Mouse (Mus musculus) small intestine, adult 2 months (tissue): Measurements from ENCODE around the gene Sgpp2. TPM values are rescaled to one million over a fixed set of nuclear protein-coding genes. Genes with fewer than 3 reads are reported as not detected.

Source experiments
- H3K27ac ChIP-seq: fragments of 200-500 bp; 2 replicates; pipeline ENCODE4 v1.5.1; 2012; ENCODE audit warnings: low read depth, low read length, control low read depth, inconsistent platforms; ENCODE audit not compliant: insufficient read depth
- H3K27me3 ChIP-seq: fragments of 200-500 bp; 2 replicates; pipeline ENCODE4 v1.6.1; 2012; ENCODE audit warnings: mild to moderate bottlenecking, moderate library complexity, low read length, inconsistent platforms; ENCODE audit not compliant: control insufficient read depth, insufficient read depth
- H3K36me3 ChIP-seq: fragments of 200-500 bp; 2 replicates; pipeline ENCODE4 v1.6.1; 2012; ENCODE audit warnings: mild to moderate bottlenecking, low read length, control low read depth, inconsistent platforms; ENCODE audit not compliant: control insufficient read depth, insufficient read depth
- H3K4me1 ChIP-seq: fragments of 200-500 bp; 2 replicates; pipeline ENCODE4 v1.6.1; 2012; ENCODE audit warnings: low read length, inconsistent platforms, mixed read lengths; ENCODE audit not compliant: control insufficient read depth, insufficient read depth, insufficient read length
- H3K4me3 ChIP-seq: fragments of 200-500 bp; 2 replicates; pipeline ENCODE4 v1.5.1; 2012; ENCODE audit warnings: low read depth, mild to moderate bottlenecking, control low read depth, inconsistent platforms, low read length, moderate library complexity
- CTCF ChIP-seq: fragments of 200-500 bp; IDR thresholded peaks from 2 replicates; pipeline ENCODE4 v1.5.1; 2012; ENCODE audit warnings: low read depth, mild to moderate bottlenecking, control low read depth, inconsistent platforms, low read length, moderate library complexity, mixed read lengths; ENCODE audit not compliant: insufficient replicate concordance, insufficient read length; ENCODE audit errors: extremely low read depth
- POLR2A ChIP-seq: fragments of 200-500 bp; IDR thresholded peaks from 2 replicates; pipeline ENCODE4 v1.6.1; 2012; ENCODE audit warnings: low read depth, mild to moderate bottlenecking, control low read depth, inconsistent platforms, low read length, moderate library complexity
- WGBS: fragments of 180-500 bp; shearing (Covaris S2); methylation state at CpG from one replicate; pipeline ENCODE4 v1.1.7; 2018; 5-methylcytosine and 5-hydroxymethylcytosine counted together
- polyA plus RNA-seq: library from polyadenylated mRNA; depleted of rRNA; stranded (reverse); fragments of >200 nt; gene quantifications from 2 replicates; pipeline ENCODE4 v1.2.3, GENCODE M21; 2012

Gene Sgpp2
- polyA plus RNA-seq, 1 experiment = 23.7 TPM

- no peaks in the 10 kb centered on the region; the same call in 1 of the 2 replicates for H3K4me1 ChIP-seq
- no peaks in the 10 kb centered on the region for H3K27me3 ChIP-seq
- TF ChIP-seq CTCF = no peak
- no peak for TF ChIP-seq POLR2A
- peaks cover 26% of the 10 kb centered on the region for H3K36me3 ChIP-seq
- H3K4me3 ChIP-seq = no peak overlapping the region
- WGBS = 91% methylated on average over 6 of the region's 6 CpGs
- H3K27ac ChIP-seq = no peak overlapping the region
Observed at GRCm38 (mm10) chr1:78420271-78420670, 110.1 kb downstream of the Sgpp2 start.

- peaks cover 3% of the 10 kb centered on the region; the same call in 1 of the 2 replicates for H3K4me1 ChIP-seq
- TF ChIP-seq CTCF (no peak), POLR2A (no peak)
- H3K4me3 ChIP-seq = no peak overlapping the region
- H3K27ac ChIP-seq = no peak overlapping the region
- 86% methylated on average over 5 of the region's 5 CpGs for WGBS
- H3K27me3 ChIP-seq = no peaks in the 10 kb centered on the region
- peaks cover 25% of the 10 kb centered on the region for H3K36me3 ChIP-seq
Observed at GRCm38 (mm10) chr1:78421749-78422148, 111.6 kb downstream of the Sgpp2 start.

- Histone ChIP-seq H3K4me3 (no peak overlapping the region), H3K4me1 (peaks cover 3% of the 10 kb centered on the region; the same call in 1 of the 2 replicates), H3K36me3 (peaks cover 17% of the 10 kb centered on the region), H3K27me3 (no peaks in the 10 kb centered on the region), H3K27ac (no peak overlapping the region)
- 51% methylated on average over 2 of the region's 2 CpGs for WGBS
- TF ChIP-seq CTCF (no peak), POLR2A (no peak)
Observed at GRCm38 (mm10) chr1:78422576-78422975, 112.4 kb downstream of the Sgpp2 start.

GRCm38 (mm10) chr1:78424848-78425247, 114.7 kb downstream of the Sgpp2 start:
- 44% methylated on average over 4 of the region's 4 CpGs for WGBS
- Histone ChIP-seq H3K4me1 (peaks cover 3% of the 10 kb centered on the region; the same call in 1 of the 2 replicates), H3K27ac (no peak overlapping the region), H3K27me3 (no peaks in the 10 kb centered on the region), H3K4me3 (no peak overlapping the region), H3K36me3 (peaks cover 10% of the 10 kb centered on the region)
- no peak for TF ChIP-seq POLR2A
- TF ChIP-seq CTCF = no peak

GRCm38 (mm10) chr1:78425309-78425708, 115.2 kb downstream of the Sgpp2 start:
- peaks cover 3% of the 10 kb centered on the region; the same call in 1 of the 2 replicates for H3K4me1 ChIP-seq
- H3K4me3 ChIP-seq = no peak overlapping the region
- 59% methylated on average over 7 of the region's 7 CpGs for WGBS
- TF ChIP-seq POLR2A (no peak), CTCF (no peak)
- peaks cover 10% of the 10 kb centered on the region for H3K36me3 ChIP-seq
- no peak overlapping the region for H3K27ac ChIP-seq
- no peaks in the 10 kb centered on the region for H3K27me3 ChIP-seq

GRCm38 (mm10) chr1:78425793-78426700, 115.9 kb downstream of the Sgpp2 start:
- H3K4me3 ChIP-seq = no peak overlapping the region

GRCm38 (mm10) chr1:78426841-78427240, 116.7 kb downstream of the Sgpp2 start:
- peaks cover 4% of the 10 kb centered on the region for H3K36me3 ChIP-seq
- H3K27ac ChIP-seq = no peak overlapping the region
- TF ChIP-seq POLR2A = no peak
- TF ChIP-seq CTCF = no peak
- 70% methylated on average over 3 of the region's 3 CpGs for WGBS
- no peak overlapping the region for H3K4me3 ChIP-seq
- H3K27me3 ChIP-seq = no peaks in the 10 kb centered on the region
- H3K4me1 ChIP-seq = peaks cover 3% of the 10 kb centered on the region; the same call in 1 of the 2 replicates

More at GRCm38 (mm10) chr1:78425793-78426700, 115.9 kb downstream of the Sgpp2 start:
- peaks cover 3% of the 10 kb centered on the region; the same call in 1 of the 2 replicates for H3K4me1 ChIP-seq
- no peaks in the 10 kb centered on the region for H3K27me3 ChIP-seq
- TF ChIP-seq CTCF (no peak), POLR2A (no peak)
- H3K27ac ChIP-seq = no peak overlapping the region
- 76% methylated on average over 7 of the region's 7 CpGs for WGBS
- peaks cover 5% of the 10 kb centered on the region for H3K36me3 ChIP-seq
